Mouse (Mus musculus) CH12.LX (cell line): ENCODE data around the gene Tnni3. TPM values are rescaled to one million over a fixed set of nuclear protein-coding genes. Genes with fewer than 3 reads are reported as not detected.

Experiments
- DNase-seq: peaks from one replicate; pipeline ENCODE4 v3.0.0-alpha.2; 2013; ENCODE audit errors: extremely low read depth
- H3K27ac ChIP-seq: 2 replicates; pipeline ENCODE4 v1.5.1; 2012; ENCODE audit warnings: low read depth, mild to moderate bottlenecking, control low read depth, moderate library complexity; ENCODE audit not compliant: insufficient read depth
- H3K27me3 ChIP-seq: replicated peaks from 2 replicates; pipeline ENCODE3; 2012; ENCODE audit warnings: inconsistent platforms
- H3K36me3 ChIP-seq, 2 experiments: replicated peaks in 1 of 2; 2 replicates each; pipeline versions ENCODE3 to v1.6.1; 2012; ENCODE audit warnings: inconsistent platforms in 1 of 2, low read length in 1 of 2, mild to moderate bottlenecking in 1 of 2, mixed read lengths in 1 of 2, moderate library complexity in 1 of 2; ENCODE audit not compliant: control insufficient read depth in 1 of 2, insufficient read depth in 1 of 2
- H3K4me1 ChIP-seq, 2 experiments: 2 replicates each; pipeline ENCODE4 v1.6.1; 2012; ENCODE audit warnings: inconsistent platforms in 1 of 2, moderate library complexity in 1 of 2; ENCODE audit not compliant: insufficient read depth in 2 of 2, control insufficient read depth in 1 of 2
- H3K4me2 ChIP-seq: 2 replicates; pipeline ENCODE4 v1.6.1; 2012; ENCODE audit warnings: low read depth, mild to moderate bottlenecking, control low read depth; ENCODE audit not compliant: poor library complexity, insufficient read depth, severe bottlenecking
- H3K4me3 ChIP-seq, 3 experiments: fragments of 150-350 bp in 1 of 3; sonication (generic) in 1 of 3; replicated peaks in 1 of 3; 2 replicates each; pipeline versions ENCODE3 to v1.5.1; 2011 to 2012; ENCODE audit warnings: low read depth in 2 of 3, low read length in 2 of 3, mild to moderate bottlenecking in 2 of 3, moderate library complexity in 2 of 3, control low read depth in 1 of 3, improper control_type of control experiment in 1 of 3, inconsistent platforms in 1 of 3, mixed read lengths in 1 of 3; ENCODE audit not compliant: poor library complexity in 1 of 3
- H3K79me2 ChIP-seq: replicated peaks from 2 replicates; pipeline ENCODE4 v1.6.1; 2012; ENCODE audit warnings: mild to moderate bottlenecking, moderate library complexity; ENCODE audit not compliant: control insufficient read depth, poor library complexity, insufficient read depth, severe bottlenecking; ENCODE audit errors: extremely low read depth
- H3K9ac ChIP-seq: 2 replicates; pipeline ENCODE4 v1.6.1; 2012; ENCODE audit warnings: low read depth, mild to moderate bottlenecking, control low read depth, moderate library complexity; ENCODE audit not compliant: insufficient read depth
- H3K9me3 ChIP-seq: replicated peaks from 2 replicates; pipeline ENCODE3; 2012; ENCODE audit warnings: low read length, inconsistent platforms, mixed read lengths
- CHD1 ChIP-seq: IDR thresholded peaks from 2 replicates; pipeline ENCODE4 v1.6.1; 2012; ENCODE audit warnings: low read depth, low read length, improper control_type of control experiment, inconsistent platforms
- E2F4 ChIP-seq: IDR thresholded peaks from 2 replicates; pipeline ENCODE4 v1.6.1; 2011; ENCODE audit warnings: low read depth, low read length, improper control_type of control experiment; ENCODE audit not compliant: insufficient replicate concordance
- GABPA ChIP-seq: IDR thresholded peaks from 2 replicates; pipeline ENCODE4 v1.6.1; 2012; ENCODE audit warnings: low read depth, low read length, improper control_type of control experiment, inconsistent platforms; ENCODE audit not compliant: insufficient replicate concordance
- JUND ChIP-seq: conservative IDR thresholded peaks from 2 replicates; pipeline ENCODE4 v1.6.1; 2011; ENCODE audit warnings: low read depth, low read length, improper control_type of control experiment
- MAFK ChIP-seq: IDR thresholded peaks from 2 replicates; pipeline ENCODE4 v1.6.1; 2011; ENCODE audit warnings: low read length, improper control_type of control experiment; ENCODE audit not compliant: insufficient replicate concordance
- NRF1 ChIP-seq: IDR thresholded peaks from 2 replicates; pipeline ENCODE4 v1.6.1; 2014; ENCODE audit warnings: low read depth, mild to moderate bottlenecking, inconsistent platforms, low read length, improper control_type of control experiment, moderate library complexity
- POLR2AphosphoS2 ChIP-seq: IDR thresholded peaks from 2 replicates; pipeline ENCODE4 v1.6.1; 2011; ENCODE audit warnings: low read depth, low read length, improper control_type of control experiment
- SIN3A ChIP-seq: IDR thresholded peaks from 2 replicates; pipeline ENCODE4 v1.6.1; 2012; ENCODE audit warnings: low read length, improper control_type of control experiment, inconsistent platforms
- UBTF ChIP-seq: IDR thresholded peaks from 2 replicates; pipeline ENCODE4 v1.6.1; 2012; ENCODE audit warnings: low read depth, mild to moderate bottlenecking, inconsistent platforms, low read length, improper control_type of control experiment, moderate library complexity
- USF2 ChIP-seq: conservative IDR thresholded peaks from 2 replicates; pipeline ENCODE4 v1.6.1; 2011; ENCODE audit warnings: low read depth, low read length, improper control_type of control experiment
- ZC3H11A ChIP-seq: IDR thresholded peaks from 2 replicates; pipeline ENCODE4 v1.6.1; 2012; ENCODE audit warnings: low read depth, mild to moderate bottlenecking, inconsistent platforms, low read length, improper control_type of control experiment
- ZNF384 ChIP-seq: IDR thresholded peaks from 2 replicates; pipeline ENCODE4 v1.6.1; 2012; ENCODE audit warnings: low read depth, low read length, improper control_type of control experiment, inconsistent platforms
- dilution Hi-C: fragments of 300-500 bp; cut with MboI; formaldehyde crosslinking; loops from 2 replicates; pipeline ENCODE4 v1.14.3; 2020; ENCODE audit warnings: low sequenced_read_pairs; ENCODE audit not compliant: extremely low pct_unique_long_range_greater_than_20kb, extremely low pct_ligation_motif_present
- in situ Hi-C: fragments of 300-500 bp; cut with MboI; formaldehyde crosslinking; loops from 3 replicates; pipeline ENCODE4 v1.14.3; 2019; ENCODE audit warnings: low sequenced_read_pairs, low pct_ligation_motif_present, low pct_unique_long_range_greater_than_20kb, mixed read lengths
- polyA plus RNA-seq: library from polyadenylated mRNA; unstranded; fragments of >175 nt; gene quantifications from 2 replicates; pipeline ENCODE4 v1.2.1, GENCODE M21; 2012; ENCODE audit warnings: low read depth; ENCODE audit not compliant: insufficient read length
- total RNA-seq, 2 experiments: library from RNA; depleted of rRNA; stranded (reverse); fragments of 300-350 nt in 1 of 2; fragments of >200 nt in 1 of 2; gene quantifications; 2 replicates each; pipeline ENCODE4 v1.2.3; 2012 to 2014

Tnni3 gene
- total and polyA plus RNA-seq, 3 experiments, result 0.51 to 2.0 (median 0.64) TPM

DNA sequence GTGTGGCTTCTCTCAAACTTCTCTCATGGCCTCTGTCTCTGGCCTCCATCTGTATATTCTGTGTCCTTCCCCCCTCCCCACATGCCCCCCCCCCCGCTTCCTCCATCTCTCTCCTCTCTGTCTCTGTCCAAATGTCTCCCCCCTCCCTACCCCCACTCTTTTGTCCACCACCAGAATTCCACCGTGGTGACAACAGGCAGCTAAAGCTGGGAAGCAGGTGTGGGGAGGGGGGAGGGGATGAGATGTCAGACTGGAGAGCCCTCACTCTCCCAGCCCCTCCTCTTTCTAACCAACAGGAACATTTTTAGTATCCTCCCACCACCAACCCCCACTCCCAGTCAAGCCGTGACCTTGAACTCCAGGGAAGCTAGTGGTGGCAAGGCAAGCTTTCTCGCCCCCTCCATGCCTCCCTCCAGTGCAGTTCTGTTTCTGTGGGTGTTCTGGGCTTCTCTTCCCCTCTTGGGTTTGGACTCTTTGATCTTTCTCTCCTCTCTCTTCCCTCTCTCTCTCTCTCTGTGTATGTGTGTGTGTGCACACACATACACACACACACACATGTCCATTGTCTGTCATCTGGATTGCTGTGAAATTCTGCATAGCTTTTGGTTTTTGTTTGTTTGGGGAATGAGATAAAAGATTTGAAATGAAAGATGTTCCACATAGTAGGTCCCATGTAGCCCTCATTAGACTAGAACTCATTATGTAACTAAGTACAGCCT, 7.5 kb downstream of the Tnni3 start, which contains the start of gene Tnnt1:
Gene Tnnt1, minus strand, starts transcription at position 51 of the 719 bp plus-strand sequence.
- Histone ChIP-seq H3K4me1 (peaks cover 8 to 26% of the 10 kb centered on the region in 2 experiments; a peak in 3 of 4 replicates), H3K79me2 (no peaks in the 10 kb centered on the region), H3K9me3 (no peaks in the 10 kb centered on the region), H3K9ac (no peak within 1 kb of the TSS), H3K4me3 (no peak within 1 kb of the TSS), H3K4me2 (no peak within 1 kb of the TSS), H3K36me3 (no peaks in the 10 kb centered on the region), H3K27ac (no peak within 1 kb of the TSS), H3K27me3 (no peaks in the 10 kb centered on the region)
- TF ChIP-seq POLR2AphosphoS2 (no peak), CHD1 (no peak), NRF1 (no peak), UBTF (no peak), MAFK (no peak), ZNF384 (no peak), ZC3H11A (no peak), JUND (no peak)
- in situ Hi-C loops (loop anchor here (10.0 kb wide), 1 partner anchor 392 kb away; no protein-coding TSS in a partner anchor), dilution Hi-C loops (no loop called here)
- no peak for DNase-seq

DNA sequence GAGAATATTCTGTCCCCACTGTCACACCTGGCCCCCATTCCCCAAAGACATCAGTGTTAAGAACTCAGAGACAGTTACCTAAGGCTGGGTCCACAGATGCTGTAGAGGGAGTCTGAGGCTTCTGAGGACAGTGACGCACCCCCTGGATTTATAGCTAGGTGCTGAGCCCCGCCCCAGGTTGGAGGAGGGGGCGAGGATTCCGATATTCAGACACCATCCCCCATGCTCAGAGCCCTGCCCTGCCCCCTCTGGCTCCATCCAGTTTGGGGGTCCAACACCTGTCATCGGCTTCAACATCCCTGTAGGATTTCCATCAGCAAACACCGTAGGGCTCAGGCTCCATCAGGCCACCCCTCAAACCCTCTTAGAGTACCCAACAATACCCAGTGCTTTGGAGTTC, 8.2 kb downstream of the Tnni3 start:
- no peak for DNase-seq
- TF ChIP-seq E2F4, result no peak
- TF ChIP-seq SIN3A, result no peak
- no peak for TF ChIP-seq GABPA
- no peak for TF ChIP-seq USF2
- TF ChIP-seq MAFK, result no peak
- Histone ChIP-seq H3K79me2 (no peaks in the 10 kb centered on the region), H3K27ac (no peak overlapping the region), H3K4me3 (no peak overlapping the region), H3K9ac (no peak overlapping the region), H3K4me1 (peaks cover 8 to 26% of the 10 kb centered on the region in 2 experiments; a peak in 3 of 4 replicates), H3K9me3 (no peaks in the 10 kb centered on the region), H3K4me2 (no peak overlapping the region), H3K36me3 (no peaks in the 10 kb centered on the region), H3K27me3 (no peaks in the 10 kb centered on the region)
- in situ Hi-C loops, result loop anchor here (10.0 kb wide), 1 partner anchor 391 kb away; no protein-coding TSS in a partner anchor
- dilution Hi-C loops, result no loop called here
